Mouse (Mus musculus) ES-Bruce4 (cell line): ENCODE results near the gene Slc15a1. TPM values are rescaled to one million over a fixed set of nuclear protein-coding genes. Genes with fewer than 3 reads are reported as not detected.

Source experiments
- H3K27ac ChIP-seq: 2 replicates; pipeline ENCODE4 v1.5.1; 2012; ENCODE audit warnings: low read length, inconsistent platforms; ENCODE audit not compliant: insufficient read depth
- H3K27me3 ChIP-seq: 2 replicates; pipeline ENCODE4 v1.6.1; 2012; ENCODE audit warnings: mild to moderate bottlenecking, low read length, inconsistent platforms; ENCODE audit not compliant: control insufficient read depth, poor library complexity, insufficient read depth, severe bottlenecking
- H3K36me3 ChIP-seq: 2 replicates; pipeline ENCODE4 v1.6.1; 2012; ENCODE audit warnings: inconsistent platforms, mild to moderate bottlenecking, low read length, moderate library complexity; ENCODE audit not compliant: control insufficient read depth, poor library complexity, insufficient read depth, severe bottlenecking
- H3K4me1 ChIP-seq: one replicate; pipeline ENCODE4 v1.8.1; 2011; ENCODE audit warnings: low read length; ENCODE audit not compliant: control insufficient read depth, insufficient read depth
- H3K4me3 ChIP-seq: 2 replicates; pipeline ENCODE4 v1.5.1; 2011; ENCODE audit warnings: low read depth, mild to moderate bottlenecking, low read length
- H3K9ac ChIP-seq: 2 replicates; pipeline ENCODE4 v1.6.1; 2012; ENCODE audit warnings: low read depth, mild to moderate bottlenecking, inconsistent platforms; ENCODE audit not compliant: poor library complexity, severe bottlenecking
- H3K9me3 ChIP-seq: replicated peaks from 2 replicates; pipeline ENCODE4 v1.6.1; 2012; ENCODE audit warnings: mild to moderate bottlenecking, low read length, inconsistent platforms; ENCODE audit not compliant: control insufficient read depth, poor library complexity, insufficient read depth, severe bottlenecking
- CTCF ChIP-seq: IDR thresholded peaks from one replicate; pipeline ENCODE4 v1.8.1; 2011; ENCODE audit warnings: low read depth, low read length
- EP300 ChIP-seq: IDR thresholded peaks from 2 replicates; pipeline ENCODE4 v1.6.1; 2011; ENCODE audit warnings: low read depth, low read length; ENCODE audit not compliant: insufficient read depth
- POLR2A ChIP-seq: IDR thresholded peaks from one replicate; pipeline ENCODE4 v1.8.1; 2011; ENCODE audit warnings: low read length; ENCODE audit not compliant: insufficient read depth
- polyA plus RNA-seq: library from polyadenylated mRNA; stranded (reverse); fragments of >200 nt; gene quantifications from 2 replicates; pipeline ENCODE4 v1.2.4, GENCODE M21; 2011; ENCODE audit warnings: low read depth; ENCODE audit not compliant: missing spikeins, insufficient read depth, insufficient read length

Gene Slc15a1
- polyA plus RNA-seq, 1 experiment, result 1.5 TPM

DNA sequence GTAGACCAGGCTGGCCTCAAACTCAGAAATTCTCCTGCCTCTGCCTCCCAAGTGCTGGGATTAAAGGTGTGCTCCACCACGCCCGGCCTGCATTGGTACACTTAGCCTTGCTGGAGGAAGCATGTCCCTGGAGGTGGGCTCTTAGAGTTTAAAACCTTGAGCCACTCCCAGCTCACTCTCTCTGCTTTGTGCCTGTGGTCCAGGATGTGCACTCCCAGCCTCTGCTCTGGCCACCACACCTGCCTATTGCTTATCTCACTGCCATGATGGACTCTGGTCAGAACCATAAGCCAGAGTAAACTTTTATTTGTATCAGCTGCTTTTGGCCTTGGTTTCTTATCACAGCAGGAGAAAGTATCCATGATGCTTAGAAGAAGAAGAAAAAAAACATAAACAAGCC, 40.7 kb downstream of the Slc15a1 start:
- H3K27ac ChIP-seq, result no peak overlapping the region
- H3K9me3 ChIP-seq, result no peaks in the 10 kb centered on the region
- H3K4me3 ChIP-seq, result no peak overlapping the region
- no peak overlapping the region for H3K9ac ChIP-seq
- H3K27me3 ChIP-seq, result no peaks in the 10 kb centered on the region
- H3K36me3 ChIP-seq, result no peaks in the 10 kb centered on the region
- no peak for TF ChIP-seq EP300
- TF ChIP-seq CTCF, result no peak
- TF ChIP-seq POLR2A, result no peak
- H3K4me1 ChIP-seq, result no peaks in the 10 kb centered on the region

DNA sequence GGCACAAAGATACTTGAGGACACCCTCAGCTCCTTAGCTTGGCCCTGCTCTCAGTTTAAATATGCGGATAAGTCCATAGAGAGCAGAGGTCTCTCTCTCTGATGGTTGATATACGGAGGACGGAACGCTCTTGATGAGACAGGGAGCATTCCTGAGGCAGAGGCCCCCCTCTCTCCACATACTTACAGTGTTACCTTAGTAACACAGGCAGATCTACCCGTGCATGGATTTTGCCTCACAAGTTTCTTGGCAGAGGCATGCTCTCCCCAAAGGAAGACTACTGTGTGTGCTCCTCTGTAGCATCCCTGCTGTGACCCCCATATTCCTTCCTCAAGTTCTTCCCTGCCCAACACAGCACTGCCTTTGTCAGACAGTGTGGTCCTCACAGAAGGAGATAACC, 42.3 kb downstream of the Slc15a1 start:
- Histone ChIP-seq H3K27ac (no peak overlapping the region), H3K36me3 (no peaks in the 10 kb centered on the region), H3K4me1 (no peaks in the 10 kb centered on the region), H3K4me3 (no peak overlapping the region), H3K9ac (no peak overlapping the region), H3K27me3 (no peaks in the 10 kb centered on the region), H3K9me3 (no peaks in the 10 kb centered on the region)
- TF ChIP-seq CTCF, result no peak
- TF ChIP-seq POLR2A, result no peak
- no peak for TF ChIP-seq EP300

DNA sequence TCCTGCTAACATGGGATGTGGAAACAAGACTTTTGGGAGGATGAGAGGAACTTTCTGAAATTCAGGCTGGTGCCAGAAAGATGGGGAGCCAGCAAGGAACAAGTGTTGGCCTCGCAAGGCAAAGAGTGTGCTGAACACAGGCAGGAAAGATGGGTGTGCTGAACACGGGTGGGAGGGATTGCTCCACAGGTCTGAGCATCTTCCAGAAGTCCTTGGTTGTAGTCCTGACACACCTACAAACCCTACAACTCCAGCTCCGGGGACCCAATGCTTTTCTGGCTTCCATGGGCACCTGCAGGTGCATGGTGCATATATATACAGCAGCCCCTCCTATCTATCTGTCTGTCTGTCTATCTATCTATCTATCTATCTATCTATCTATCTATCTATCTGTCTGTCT, 44.1 kb downstream of the Slc15a1 start:
- no peaks in the 10 kb centered on the region for H3K9me3 ChIP-seq
- H3K36me3 ChIP-seq, result no peaks in the 10 kb centered on the region
- H3K9ac ChIP-seq, result no peak overlapping the region
- no peak overlapping the region for H3K4me3 ChIP-seq
- no peak for TF ChIP-seq CTCF
- TF ChIP-seq EP300, result no peak
- TF ChIP-seq POLR2A, result no peak
- H3K4me1 ChIP-seq, result peaks cover 4% of the 10 kb centered on the region
- no peak overlapping the region for H3K27ac ChIP-seq
- H3K27me3 ChIP-seq, result no peaks in the 10 kb centered on the region

DNA sequence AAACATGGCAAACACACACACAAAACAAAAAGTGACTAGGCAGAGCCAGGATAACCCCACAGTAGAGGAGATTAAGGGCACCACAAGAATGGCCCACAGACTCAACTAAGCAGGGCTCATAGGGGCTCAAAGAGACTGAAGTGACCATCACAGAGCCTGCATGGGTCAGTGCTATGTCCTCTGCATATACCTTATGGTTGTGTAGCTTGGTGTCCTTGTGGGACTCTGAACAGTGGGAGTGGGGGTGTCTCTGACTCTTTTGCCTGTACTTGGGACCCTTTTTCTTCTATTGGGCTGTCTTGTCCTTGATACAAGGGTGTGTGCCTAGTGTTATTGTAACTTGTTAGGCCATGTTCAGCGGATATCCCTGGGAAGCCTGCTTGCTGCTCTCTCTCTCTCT, 46.5 kb downstream of the Slc15a1 start:
- Histone ChIP-seq H3K27me3 (no peaks in the 10 kb centered on the region), H3K4me1 (peaks cover 4% of the 10 kb centered on the region), H3K9me3 (no peaks in the 10 kb centered on the region), H3K4me3 (no peak overlapping the region), H3K9ac (no peak overlapping the region), H3K36me3 (no peaks in the 10 kb centered on the region), H3K27ac (no peak overlapping the region)
- TF ChIP-seq POLR2A (no peak), EP300 (no peak), CTCF (no peak)

DNA sequence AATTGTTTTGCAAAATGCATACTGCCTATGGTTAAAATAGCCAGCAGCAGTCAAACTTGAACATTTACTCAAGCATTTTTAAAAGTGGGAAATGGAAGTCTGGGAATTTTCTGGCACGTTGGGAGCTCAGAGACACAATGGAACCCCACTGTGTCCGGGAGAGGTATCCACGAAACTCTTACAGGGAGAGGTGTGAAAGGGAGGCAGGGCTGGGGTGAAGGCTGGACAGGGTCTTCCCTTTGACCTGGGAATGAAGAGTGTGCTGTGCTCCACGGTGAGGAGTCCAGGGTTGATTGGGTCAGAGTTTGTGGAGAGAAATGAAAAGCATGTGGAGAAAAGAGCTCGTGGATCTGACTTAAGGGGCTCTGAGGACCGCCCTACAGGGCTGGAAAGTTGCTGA, 47.5 kb downstream of the Slc15a1 start:
- no peaks in the 10 kb centered on the region for H3K36me3 ChIP-seq
- no peaks in the 10 kb centered on the region for H3K9me3 ChIP-seq
- H3K9ac ChIP-seq, result no peak overlapping the region
- peaks cover 4% of the 10 kb centered on the region for H3K4me1 ChIP-seq
- no peak overlapping the region for H3K27ac ChIP-seq
- H3K4me3 ChIP-seq, result no peak overlapping the region
- TF ChIP-seq CTCF (no peak), EP300 (no peak), POLR2A (no peak)
- no peaks in the 10 kb centered on the region for H3K27me3 ChIP-seq

DNA sequence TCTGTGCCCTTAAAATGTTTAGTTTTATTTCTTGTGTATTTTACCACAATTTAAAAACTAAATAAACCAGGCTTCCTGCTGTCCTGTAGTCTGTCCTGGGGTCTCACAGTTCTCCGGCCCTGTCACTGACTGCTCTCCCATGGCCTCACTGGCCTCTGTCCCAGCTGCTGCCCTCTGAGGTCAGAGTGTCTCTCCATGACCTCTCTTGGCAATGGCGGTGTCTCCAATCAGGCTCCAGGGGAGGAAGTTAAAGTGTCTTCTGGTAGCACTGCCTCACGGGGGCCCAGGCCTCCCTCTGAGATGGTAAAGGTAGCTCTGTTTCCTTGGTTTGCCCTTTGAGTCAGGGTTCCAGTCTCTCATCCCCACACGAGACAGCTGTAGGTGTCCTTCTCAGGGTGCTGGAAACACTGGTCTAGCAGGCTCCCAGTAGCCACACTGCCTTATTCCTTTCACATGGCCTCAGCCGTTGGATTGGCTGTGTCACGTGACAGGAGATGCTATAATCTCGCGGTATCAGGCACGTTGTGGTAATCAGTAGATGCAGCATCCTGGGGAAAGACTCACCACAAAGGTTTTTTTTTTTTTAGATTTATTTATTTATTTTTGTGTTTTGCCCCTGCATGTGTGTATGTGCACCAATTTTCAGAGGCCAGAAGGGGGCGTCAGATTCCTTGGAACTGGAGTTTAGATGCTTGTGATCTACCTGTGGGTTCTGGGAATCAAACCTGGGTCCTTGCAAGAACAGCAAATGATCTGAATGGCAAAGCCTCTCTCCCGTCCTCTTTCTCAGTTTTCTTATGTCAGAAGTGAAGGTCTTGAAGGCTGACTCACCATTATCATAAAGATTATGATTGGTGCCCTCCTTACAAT, 48.4 kb downstream of the Slc15a1 start:
- peak overlapping the region; percentile 28 for H3K4me3 ChIP-seq
- H3K9ac ChIP-seq, result peak overlapping the region; percentile 46
- H3K36me3 ChIP-seq, result no peaks in the 10 kb centered on the region
- no peak overlapping the region for H3K27ac ChIP-seq
- H3K4me1 ChIP-seq, result peaks cover 4% of the 10 kb centered on the region
- H3K9me3 ChIP-seq, result no peaks in the 10 kb centered on the region
- H3K27me3 ChIP-seq, result no peaks in the 10 kb centered on the region
- no peak for TF ChIP-seq POLR2A
